Mouse (Mus musculus): ENCODE measurements around the gene Rps25.

Gene Rps25

GRCm38 (mm10) chr9:44457035-44457742 is 50.2 kb downstream of the Rps25 start:
- DNase-seq = no peak
